Mouse (Mus musculus) liver, postnatal 0 days (tissue): ENCODE results near the gene Ubiad1. TPM values are rescaled to one million over a fixed set of nuclear protein-coding genes. Genes with fewer than 3 reads are reported as not detected.

ENCODE experiments used
- ATAC-seq: fragments of 200-750 bp; cut with Nextera tagmentation; 2 replicates; pipeline ENCODE4 v1.8.0; 2017; ENCODE audit warnings: mild to moderate bottlenecking, moderate library complexity
- DNase-seq: peaks from one replicate; pipeline ENCODE4 v3.0.0-alpha.2; 2016
- H3K27ac ChIP-seq: fragments of 300-500 bp; sonication (generic); 2 replicates; pipeline ENCODE4 v1.5.1; 2014; ENCODE audit warnings: antibody characterized with exemption, moderate library complexity, mild to moderate bottlenecking, low read depth
- H3K27me3 ChIP-seq: fragments of 300-500 bp; sonication (generic); 2 replicates; pipeline ENCODE4 v1.6.1; 2014; ENCODE audit warnings: low read length, control low read depth, mixed read lengths; ENCODE audit not compliant: insufficient read depth
- H3K36me3 ChIP-seq: fragments of 300-500 bp; sonication (generic); replicated peaks from 2 replicates; pipeline ENCODE4 v1.6.1; 2014; ENCODE audit warnings: mild to moderate bottlenecking, control low read depth, low read length, moderate library complexity, mixed read lengths; ENCODE audit not compliant: insufficient read depth
- H3K4me1 ChIP-seq: fragments of 300-500 bp; sonication (generic); 2 replicates; pipeline ENCODE4 v1.6.1; 2014; ENCODE audit warnings: antibody characterized with exemption, mild to moderate bottlenecking, control low read depth; ENCODE audit not compliant: insufficient read depth
- H3K4me2 ChIP-seq: fragments of 300-500 bp; sonication (generic); 2 replicates; pipeline ENCODE4 v1.6.1; 2014; ENCODE audit warnings: low read depth, mild to moderate bottlenecking, low read length, moderate library complexity, mixed read lengths
- H3K4me3 ChIP-seq: fragments of 300-500 bp; sonication (generic); 2 replicates; pipeline ENCODE4 v1.5.1; 2014; ENCODE audit warnings: low read depth, low read length
- H3K9ac ChIP-seq: fragments of 300-500 bp; sonication (generic); replicated peaks from 2 replicates; pipeline ENCODE4 v1.6.1; 2014; ENCODE audit warnings: mild to moderate bottlenecking, moderate library complexity
- H3K9me3 ChIP-seq: fragments of 300-500 bp; sonication (generic); 2 replicates; pipeline ENCODE4 v1.6.1; 2016; ENCODE audit warnings: mild to moderate bottlenecking, control low read depth, low read length, mixed read lengths
- CTCF ChIP-seq: sonication (generic); IDR thresholded peaks from 2 replicates; pipeline ENCODE4 v1.5.1; 2016; ENCODE audit warnings: antibody characterized with exemption, low read depth
- EP300 ChIP-seq: IDR thresholded peaks from 2 replicates; pipeline ENCODE4 v1.6.1; 2016; ENCODE audit warnings: antibody characterized with exemption, low read depth, mild to moderate bottlenecking
- WGBS: fragments of 180-500 bp; shearing (Covaris S2); extraction: QIAGEN DNeasy Blood & Tissue Kit; methylation state at CpG from one replicate; pipeline ENCODE4 v1.1.7; 2014; ENCODE audit not compliant: insufficient replicate concordance; 5-methylcytosine and 5-hydroxymethylcytosine counted together
- polyA plus RNA-seq: library from polyadenylated mRNA; unstranded; fragments of >200 nt; fragmentation: Nextera tagmentation; extraction: Ambion mirVana; gene quantifications from 2 replicates; pipeline ENCODE4 v1.2.1, GENCODE M21; 2015

Gene Ubiad1
- polyA plus RNA-seq, 1 experiment from 2014 or later: 10.2 TPM

GRCm38 (mm10) chr4:148391714-148392310 is 52.8 kb downstream of the Ubiad1 start:
- ATAC-seq (no peak), DNase-seq (no peak)
- no peak overlapping the region for H3K9ac ChIP-seq
- no peaks in the 10 kb centered on the region for H3K36me3 ChIP-seq
- 69% methylated on average over 21 of the region's 21 CpGs for WGBS
- TF ChIP-seq CTCF: no peak
- TF ChIP-seq EP300: no peak
- H3K9me3 ChIP-seq: no peaks in the 10 kb centered on the region
- no peak overlapping the region for H3K4me2 ChIP-seq
- H3K4me1 ChIP-seq: no peaks in the 10 kb centered on the region
- no peak overlapping the region for H3K4me3 ChIP-seq
- no peak overlapping the region for H3K27ac ChIP-seq
- 0 out of 2 replicates have a peak, but pooled peaks cover 3% of the 10 kb centered on the region for H3K27me3 ChIP-seq

DNA sequence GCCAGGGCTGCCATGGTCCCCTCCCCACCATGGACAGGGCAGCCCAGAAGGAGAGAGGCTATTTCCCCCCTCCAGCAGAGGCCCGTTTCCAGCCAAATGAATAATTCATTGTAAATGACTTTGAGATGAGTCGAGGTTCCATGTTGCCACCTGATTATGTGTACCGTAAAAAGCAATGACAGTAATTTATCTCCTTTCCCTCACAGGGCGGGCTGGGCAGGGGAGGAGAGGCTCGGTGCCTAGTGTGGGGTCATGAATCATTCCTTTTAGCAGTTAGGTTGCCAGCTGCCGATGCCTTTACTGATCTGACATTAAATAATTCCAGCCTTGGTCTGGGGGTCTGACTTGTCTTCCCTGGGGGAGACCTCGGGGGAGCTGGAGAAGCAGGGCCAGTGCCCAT is 54.9 kb downstream of the Ubiad1 start:
- no peaks in the 10 kb centered on the region for H3K36me3 ChIP-seq
- no peak overlapping the region for H3K4me2 ChIP-seq
- 0 out of 2 replicates have a peak, but pooled peaks cover 3% of the 10 kb centered on the region for H3K27me3 ChIP-seq
- TF ChIP-seq CTCF: no peak
- TF ChIP-seq EP300: no peak
- no peaks in the 10 kb centered on the region for H3K9me3 ChIP-seq
- H3K27ac ChIP-seq: no peak overlapping the region
- 49% methylated on average over 7 of the region's 7 CpGs for WGBS
- H3K4me1 ChIP-seq: no peaks in the 10 kb centered on the region
- no peak overlapping the region for H3K9ac ChIP-seq
- DNase-seq (no peak), ATAC-seq (no peak)
- H3K4me3 ChIP-seq: no peak overlapping the region

DNA sequence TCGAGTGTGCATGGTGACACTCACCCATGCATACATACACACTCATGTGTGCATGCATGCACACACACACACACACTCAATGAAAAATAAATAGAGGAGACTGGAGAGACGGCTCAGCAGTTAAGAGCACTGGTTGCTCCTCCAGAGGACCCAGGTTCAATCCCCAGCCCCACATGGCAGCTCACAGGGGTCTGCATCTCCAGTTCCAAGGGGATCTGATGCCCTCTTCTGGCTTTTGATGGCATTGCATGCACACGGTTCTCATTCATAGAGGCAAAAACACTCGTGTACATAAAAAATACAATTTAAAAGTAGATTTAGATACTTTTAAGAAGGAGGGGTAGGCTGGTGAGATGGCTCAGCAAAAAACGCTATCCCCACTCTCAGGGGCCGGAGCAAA is 55.5 kb downstream of the Ubiad1 start:
- Histone ChIP-seq H3K4me3 (no peak overlapping the region), H3K4me1 (no peaks in the 10 kb centered on the region), H3K9me3 (no peaks in the 10 kb centered on the region), H3K27me3 (no peaks in the 10 kb centered on the region), H3K9ac (no peak overlapping the region), H3K27ac (no peak overlapping the region), H3K36me3 (no peaks in the 10 kb centered on the region), H3K4me2 (no peak overlapping the region)
- WGBS: 50% methylated on average over 6 of the region's 6 CpGs
- DNase-seq (no peak), ATAC-seq (no peak)
- no peak for TF ChIP-seq EP300
- peak; percentile 34; the same call in 1 of the 2 replicates for TF ChIP-seq CTCF

DNA sequence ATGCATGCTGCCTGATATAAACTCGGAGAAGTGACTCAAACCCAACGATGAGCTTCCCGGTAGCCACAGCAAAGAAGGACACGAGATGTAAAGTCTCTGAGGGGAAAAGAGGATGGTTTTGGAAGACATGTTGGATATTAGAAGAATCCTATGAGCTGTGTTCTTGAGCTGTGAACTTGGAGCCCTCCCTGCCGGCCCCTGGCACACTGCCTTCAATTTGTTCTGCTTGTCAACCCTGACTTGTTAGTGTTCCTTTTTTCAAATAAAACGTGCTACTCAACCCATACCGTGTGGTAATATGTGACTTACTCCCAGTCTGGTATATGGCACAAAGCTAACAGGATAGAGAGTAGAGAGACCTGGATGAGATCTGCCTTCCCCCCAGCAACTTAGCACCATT is 59.3 kb downstream of the Ubiad1 start:
- no peak overlapping the region for H3K27ac ChIP-seq
- ATAC-seq (no peak), DNase-seq (no peak)
- 78% methylated on average over 7 of the region's 7 CpGs for WGBS
- no peaks in the 10 kb centered on the region for H3K36me3 ChIP-seq
- no peak overlapping the region for H3K4me2 ChIP-seq
- H3K9me3 ChIP-seq: no peaks in the 10 kb centered on the region
- no peaks in the 10 kb centered on the region for H3K4me1 ChIP-seq
- H3K9ac ChIP-seq: no peak overlapping the region
- H3K4me3 ChIP-seq: no peak overlapping the region
- H3K27me3 ChIP-seq: no peaks in the 10 kb centered on the region
- TF ChIP-seq EP300 (no peak), CTCF (no peak)

Other genes with a start within 250 kb of the Ubiad1 start
- gene Disp3, start 156.8 kb downstream of the Ubiad1 start, polyA plus RNA-seq: not detected in 2 replicates
- 12.3 and 13.0 TPM in 2 replicates for gene Mtor, start 3.8 kb upstream of the Ubiad1 start, polyA plus RNA-seq
- gene Angptl7, start 55.7 kb upstream of the Ubiad1 start, polyA plus RNA-seq: 1.3 TPM in 2 replicates
- 15.4 and 17.5 TPM in 2 replicates for gene Exosc10, start 113.7 kb upstream of the Ubiad1 start, polyA plus RNA-seq
- gene Srm, start 146.7 kb upstream of the Ubiad1 start, polyA plus RNA-seq: 71.2 and 75.2 TPM in 2 replicates
- 109 and 112 TPM in 2 replicates for gene Masp2, start 157.8 kb upstream of the Ubiad1 start, polyA plus RNA-seq
- 73.4 and 76.7 TPM in 2 replicates for gene Tardbp, start 182.2 kb upstream of the Ubiad1 start, polyA plus RNA-seq
- gene Gm572, start 198.5 kb upstream of the Ubiad1 start, polyA plus RNA-seq: not detected in 2 replicates